9 mouse cellular contexts compared by ENCODE assay signal in the genomic region with DNA sequence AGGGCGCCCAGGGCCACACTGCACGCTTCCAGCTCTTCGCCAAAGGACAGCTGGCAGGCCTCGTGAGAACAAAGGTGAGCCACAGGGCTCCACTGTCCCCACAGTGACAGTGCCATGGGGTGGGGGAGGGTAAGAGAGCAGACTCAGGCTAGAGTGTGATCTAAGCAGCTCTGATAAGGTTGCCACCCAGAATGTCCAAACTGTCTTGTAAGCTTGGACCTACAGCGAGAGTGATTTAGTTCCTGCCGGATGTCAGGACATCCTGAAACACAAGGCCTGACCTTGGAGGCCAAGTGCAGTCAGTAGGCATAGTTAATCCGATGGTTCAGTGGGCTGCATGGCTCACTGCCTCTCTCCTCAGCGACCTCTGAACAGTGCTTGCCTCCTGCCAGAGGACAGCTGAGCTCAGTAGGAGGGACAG. TPM values are rescaled to one million over a fixed set of nuclear protein-coding genes. Genes with fewer than 3 reads are reported as not detected.
DNase-seq lines count a peak whose midpoint lies in the region; ATAC-seq lines count a peak whose summit lies in the region.
"Had no signal": no experiment of that assay in that cellular context is flagged by ENCODE, and none has a peak within 500 bp of the region (broad histone marks: within the 10 kb centered on the region; RNA-seq: fewer than 3 reads in every experiment).

No protein-coding gene starts in this region.

- peak overlapping the region; percentile 69 for H3K27ac ChIP-seq in midbrain, embryonic 10.5 days (replicated peaks)
- no peak overlapping the region for H3K27ac ChIP-seq in midbrain, embryonic 13.5 days
- peak overlapping the region; percentile 80 for H3K27ac ChIP-seq in heart, embryonic 10.5 days
- H3K27ac ChIP-seq in neural tube, embryonic 13.5 days (replicated peaks), result peak overlapping the region; percentile 33; the same call in 1 of the 2 replicates

- no peak overlapping the region for H3K4me3 ChIP-seq in midbrain, embryonic 10.5 days
- no peak overlapping the region for H3K4me3 ChIP-seq in midbrain, embryonic 13.5 days (replicated peaks)
- H3K4me3 ChIP-seq in heart, embryonic 10.5 days, result no peak overlapping the region
- no peak overlapping the region for H3K4me3 ChIP-seq in neural tube, embryonic 13.5 days

- no peaks in the 10 kb centered on the region for H3K36me3 ChIP-seq in midbrain, embryonic 10.5 days
- no peaks in the 10 kb centered on the region for H3K36me3 ChIP-seq in midbrain, embryonic 13.5 days
- no peaks in the 10 kb centered on the region for H3K36me3 ChIP-seq in heart, embryonic 10.5 days
- no peaks in the 10 kb centered on the region for H3K36me3 ChIP-seq in neural tube, embryonic 13.5 days

- H3K4me2 ChIP-seq in midbrain, embryonic 13.5 days (replicated peaks), result no peak overlapping the region
- no peak overlapping the region for H3K4me2 ChIP-seq in neural tube, embryonic 13.5 days

- H3K27me3 ChIP-seq in midbrain, embryonic 10.5 days (ENCODE audit: low read depth, poor library complexity, severe bottlenecking), result 0 out of 2 replicates have a peak, but pooled peaks cover 4% of the 10 kb centered on the region
- H3K27me3 ChIP-seq in midbrain, embryonic 13.5 days, result no peaks in the 10 kb centered on the region
- H3K27me3 ChIP-seq in heart, embryonic 10.5 days (ENCODE audit: insufficient read depth, poor library complexity, severe bottlenecking), result 0 out of 2 replicates have a peak, but pooled peaks cover 4% of the 10 kb centered on the region
- H3K27me3 ChIP-seq in neural tube, embryonic 13.5 days, result no peaks in the 10 kb centered on the region

- H3K9me3 ChIP-seq in midbrain, embryonic 10.5 days (replicated peaks), result peaks cover 6% of the 10 kb centered on the region; the same call in 1 of the 2 replicates
- H3K9me3 ChIP-seq in midbrain, embryonic 13.5 days, result peaks cover 3% of the 10 kb centered on the region; the same call in 1 of the 2 replicates
- no peaks in the 10 kb centered on the region for H3K9me3 ChIP-seq in heart, embryonic 10.5 days
- H3K9me3 ChIP-seq in neural tube, embryonic 13.5 days, result no peaks in the 10 kb centered on the region; the same call in 1 of the 2 replicates

- no peak overlapping the region for H3K9ac ChIP-seq in midbrain, embryonic 13.5 days (replicated peaks)
- no peak overlapping the region for H3K9ac ChIP-seq in neural tube, embryonic 13.5 days

- H3K4me1 ChIP-seq in midbrain, embryonic 10.5 days, result peaks cover 47% of the 10 kb centered on the region
- peaks cover 13% of the 10 kb centered on the region for H3K4me1 ChIP-seq in midbrain, embryonic 13.5 days (replicated peaks)
- H3K4me1 ChIP-seq in heart, embryonic 10.5 days, result peaks cover 55% of the 10 kb centered on the region
- peaks cover 37% of the 10 kb centered on the region for H3K4me1 ChIP-seq in neural tube, embryonic 13.5 days (replicated peaks)

- WGBS in midbrain, embryonic 10.5 days, result 19% methylated on average over 8 of the region's 8 CpGs
- 12% methylated on average over 8 of the region's 8 CpGs for whole genome bisulfite sequencing in midbrain, embryonic 13.5 days
- 20% methylated on average over 8 of the region's 8 CpGs for WGBS in heart, embryonic 10.5 days
- 14% methylated on average over 8 of the region's 8 CpGs for WGBS in neural tube, embryonic 13.5 days

- DNase-seq in midbrain, embryonic 10.5 days (ENCODE audit: low spot score), result peak; percentile 53
- no peak for DNase-seq in heart, embryonic 10.5 days (ENCODE audit: low spot score)
- peak; percentile 90 for DNase-seq in kidney, postnatal 14 days
- DNase-seq in Muller cell, postnatal 12 days (ENCODE audit: inconsistent ontology term), result no peak
- no peak for DNase-seq in gastrocnemius, postnatal 4 days (ENCODE audit: low spot score in 2 of 2)
- no peak for DNase-seq in thymus, postnatal 14 days

- no peak for ATAC-seq in midbrain, embryonic 13.5 days
- ATAC-seq in neural tube, embryonic 13.5 days (ENCODE audit: low read depth), result no peak

RNA-seq across cellular contexts. Expression of gene Acy3, which starts 1.1 kb away (rescaled TPM):
- 1.1 and 2.0 TPM in 2 replicates for polyA plus RNA-seq in midbrain, embryonic 10.5 days (2016; fragmentation: Nextera tagmentation; extraction: Ambion mirVana)
- polyA plus RNA-seq in midbrain, embryonic 13.5 days (2015; fragmentation: Nextera tagmentation; extraction: Ambion mirVana), result 1.2 and 1.5 TPM in 2 replicates
- 9.5 and 10.3 TPM in 2 replicates for polyA plus RNA-seq in heart, embryonic 10.5 days (2016; fragmentation: Nextera tagmentation; extraction: Ambion mirVana)
- polyA plus RNA-seq in neural tube, embryonic 13.5 days (2015; fragmentation: Nextera tagmentation; extraction: Ambion mirVana), result 2.3 and 3.9 TPM in 2 replicates
- total RNA-seq in gastrocnemius, postnatal 4 days (2021), result 1 to 10 TPM; 7.0 to 7.6 TPM

RNA-seq across cellular contexts. Expression of gene Tbx10, which starts 7.3 kb away (rescaled TPM):
- not detected in 2 replicates for polyA plus RNA-seq in midbrain, embryonic 10.5 days (2016; fragmentation: Nextera tagmentation; extraction: Ambion mirVana)
- not detected in 2 replicates for polyA plus RNA-seq in midbrain, embryonic 13.5 days (2015; fragmentation: Nextera tagmentation; extraction: Ambion mirVana)
- 0.45 TPM in 1 of 2 replicates, not detected in the other for polyA plus RNA-seq in heart, embryonic 10.5 days (2016; fragmentation: Nextera tagmentation; extraction: Ambion mirVana)
- polyA plus RNA-seq in neural tube, embryonic 13.5 days (2015; fragmentation: Nextera tagmentation; extraction: Ambion mirVana), result not detected in 2 replicates
- not detected for total RNA-seq in gastrocnemius, postnatal 4 days (2021)
- polyA plus RNA-seq: cortical plate, adult 2 months had no signal

RNA-seq across cellular contexts. Expression of gene Aldh3b2, which starts 13.1 kb away (rescaled TPM):
- polyA plus RNA-seq in midbrain, embryonic 10.5 days (2016; fragmentation: Nextera tagmentation; extraction: Ambion mirVana), result 0.21 and 0.35 TPM in 2 replicates
- polyA plus RNA-seq in midbrain, embryonic 13.5 days (2015; fragmentation: Nextera tagmentation; extraction: Ambion mirVana), result 0.09 and 0.18 TPM in 2 replicates
- 0.51 and 1.8 TPM in 2 replicates for polyA plus RNA-seq in heart, embryonic 10.5 days (2016; fragmentation: Nextera tagmentation; extraction: Ambion mirVana)
- 0.14 and 0.32 TPM in 2 replicates for polyA plus RNA-seq in neural tube, embryonic 13.5 days (2015; fragmentation: Nextera tagmentation; extraction: Ambion mirVana)
- 1 to 10 TPM in 1 of 2 experiments, under 1 TPM in 1; 0.88 to 1.7 TPM for total RNA-seq in gastrocnemius, postnatal 4 days (2021)

RNA-seq across cellular contexts. Expression of gene Nudt8, which starts 15.1 kb away (rescaled TPM):
- 20.2 and 21.5 TPM in 2 replicates for polyA plus RNA-seq in midbrain, embryonic 10.5 days (2016; fragmentation: Nextera tagmentation; extraction: Ambion mirVana)
- polyA plus RNA-seq in midbrain, embryonic 13.5 days (2015; fragmentation: Nextera tagmentation; extraction: Ambion mirVana), result 25.2 and 26.4 TPM in 2 replicates
- 40.2 and 52.4 TPM in 2 replicates for polyA plus RNA-seq in heart, embryonic 10.5 days (2016; fragmentation: Nextera tagmentation; extraction: Ambion mirVana)
- polyA plus RNA-seq in neural tube, embryonic 13.5 days (2015; fragmentation: Nextera tagmentation; extraction: Ambion mirVana), result 22.5 and 22.9 TPM in 2 replicates
- 10 to 100 TPM; 18.5 to 19.0 TPM for total RNA-seq in gastrocnemius, postnatal 4 days (2021)

RNA-seq across cellular contexts. Expression of gene Gm49405, which starts 15.2 kb away (rescaled TPM):
- 2.4 and 2.8 TPM in 2 replicates for polyA plus RNA-seq in midbrain, embryonic 10.5 days (2016; fragmentation: Nextera tagmentation; extraction: Ambion mirVana)
- polyA plus RNA-seq in midbrain, embryonic 13.5 days (2015; fragmentation: Nextera tagmentation; extraction: Ambion mirVana), result 4.9 and 5.5 TPM in 2 replicates
- polyA plus RNA-seq in heart, embryonic 10.5 days (2016; fragmentation: Nextera tagmentation; extraction: Ambion mirVana), result 4.1 and 5.2 TPM in 2 replicates
- 4.7 and 6.0 TPM in 2 replicates for polyA plus RNA-seq in neural tube, embryonic 13.5 days (2015; fragmentation: Nextera tagmentation; extraction: Ambion mirVana)
- under 1 TPM; 0.49 to 0.74 TPM for total RNA-seq in gastrocnemius, postnatal 4 days (2021)

Comparison
In these comparisons a context has a peak if more than half of its experiments do, and no peak if none do; other contexts are left out.
1. DNase-seq: peak in midbrain, embryonic 10.5 days (single experiment) and kidney, postnatal 14 days (single experiment); none in heart, embryonic 10.5 days (single experiment), Muller cell, postnatal 12 days (single experiment), gastrocnemius, postnatal 4 days (0 of 2) and thymus, postnatal 14 days (single experiment).